Mouse (Mus musculus): ENCODE measurements around the gene Vip. TPM values are rescaled to one million over a fixed set of nuclear protein-coding genes. Genes with fewer than 3 reads are reported as not detected.
A peak's percentile ranks its signal among the peaks of the same experiment; 100 is the strongest.

Vip gene
- total RNA-seq (2021), result under 1 TPM; 0.16 to 0.46 TPM
- long read RNA-seq, experiment 1, partial matches to known transcripts, result 0 of 1 reads
- long read RNA-seq, experiment 1, other reads (novel, unspliced or antisense), result 1 of 1 reads
- long read RNA-seq, experiment 2, result 0 reads

DNA sequence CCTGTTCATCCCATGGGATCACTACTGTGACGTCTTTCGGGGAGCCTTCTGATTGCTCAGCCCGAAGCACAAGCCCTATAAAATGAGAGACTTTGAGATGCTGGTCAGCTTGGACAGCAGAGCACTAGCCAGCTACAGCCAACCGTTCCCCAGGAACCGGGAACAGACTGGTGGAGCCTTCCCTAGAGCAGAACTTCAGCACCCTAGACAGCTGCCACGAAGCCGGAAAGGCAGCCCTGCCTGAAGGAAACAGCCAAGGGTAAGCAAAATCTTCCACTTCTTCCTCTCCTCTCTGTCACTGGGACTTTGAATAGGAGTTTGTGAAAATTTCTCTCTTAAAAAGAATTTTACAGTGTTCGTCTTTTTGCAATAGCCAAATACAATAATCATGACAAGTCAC, at the start of gene Vip:
TSS of gene Vip (plus strand) at position 107 of the 400 bp plus-strand sequence.
- peak; percentile 43 to 61 for DNase-seq

DNA sequence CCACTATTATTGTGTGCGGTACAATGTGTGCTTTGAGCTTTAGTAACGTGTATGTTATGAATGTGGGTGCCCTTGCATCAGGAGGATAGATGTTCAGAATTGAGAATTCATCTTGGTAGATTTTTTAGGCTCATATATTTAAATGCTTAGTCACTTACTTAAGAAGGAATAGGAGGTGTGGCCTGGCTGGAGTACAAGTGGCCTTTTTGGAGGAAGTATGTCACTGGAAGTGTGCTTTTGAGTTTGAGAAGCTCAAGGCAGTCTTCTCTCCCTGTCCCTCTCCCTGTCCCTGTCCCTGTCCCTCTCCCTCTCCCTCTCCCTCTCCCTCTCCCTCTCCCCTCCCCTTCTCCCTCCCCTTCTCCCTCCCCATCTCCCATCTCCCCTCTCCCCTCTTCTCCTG, 48.0 kb upstream of the Vip start:
- no peak for DNase-seq

DNA sequence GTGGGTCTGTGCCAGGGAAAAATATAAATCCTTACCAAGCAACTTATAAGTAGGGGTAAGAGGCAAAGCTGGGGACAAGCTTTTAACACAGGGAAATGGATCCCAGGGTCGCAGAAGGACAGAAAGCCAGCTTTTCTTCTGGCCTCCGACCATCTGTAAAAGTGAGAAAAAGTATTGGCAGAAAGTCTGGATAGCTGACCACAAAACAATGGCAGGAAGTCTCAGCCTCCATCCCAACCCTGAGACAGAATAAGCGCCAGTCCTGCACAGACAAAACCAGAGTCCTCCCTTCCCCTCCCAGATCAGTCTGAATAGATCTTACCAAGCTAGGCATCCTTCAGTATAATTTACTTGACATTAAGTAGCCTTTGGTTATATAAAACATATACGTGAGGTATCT, 47.0 kb upstream of the Vip start:
- DNase-seq, result peak in 1 of 2 experiments; percentile 10

DNA sequence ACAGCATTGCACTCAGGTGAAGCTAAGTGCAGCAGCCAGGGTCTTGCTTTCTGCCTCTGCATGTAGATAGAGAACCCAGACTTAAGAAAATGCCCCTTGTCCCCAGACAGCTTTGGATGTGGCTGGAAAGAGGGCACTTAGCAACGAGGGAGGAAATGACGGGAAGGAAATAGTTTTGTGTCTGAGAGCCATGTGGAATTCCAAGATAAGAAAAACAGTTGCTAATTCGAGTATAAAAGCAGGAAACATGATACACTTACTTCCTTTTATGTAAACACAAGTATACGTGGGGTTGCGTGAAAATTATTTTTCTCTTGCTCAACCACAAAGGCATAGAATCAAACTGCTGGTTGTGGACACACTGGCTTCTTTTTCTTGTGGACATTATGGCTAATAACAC, 45.6 kb upstream of the Vip start, which contains the start of gene Myct1:
TSS of gene Myct1 (plus strand) at position 312 of the 400 bp plus-strand sequence.
- no peak for DNase-seq

DNA sequence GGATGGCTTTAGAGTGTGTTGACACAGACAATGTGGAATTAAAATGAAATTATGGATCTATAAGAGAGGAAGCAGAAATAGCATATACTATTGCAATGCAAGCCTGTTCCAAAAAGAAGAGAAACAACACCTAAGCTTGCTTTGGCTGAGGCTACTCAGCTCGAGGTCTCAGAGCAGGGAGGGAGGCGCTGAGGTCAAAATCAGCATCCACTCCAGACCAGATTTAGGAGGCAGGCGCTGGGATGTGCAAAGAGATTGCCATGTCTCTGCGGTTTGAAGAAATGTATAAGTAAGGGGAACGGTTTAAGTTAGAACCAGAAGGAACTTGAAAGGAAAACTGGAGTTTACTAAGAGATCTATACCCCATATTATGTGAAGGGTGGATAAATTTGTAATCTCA, 44.6 kb upstream of the Vip start:
- DNase-seq, result no peak

DNA sequence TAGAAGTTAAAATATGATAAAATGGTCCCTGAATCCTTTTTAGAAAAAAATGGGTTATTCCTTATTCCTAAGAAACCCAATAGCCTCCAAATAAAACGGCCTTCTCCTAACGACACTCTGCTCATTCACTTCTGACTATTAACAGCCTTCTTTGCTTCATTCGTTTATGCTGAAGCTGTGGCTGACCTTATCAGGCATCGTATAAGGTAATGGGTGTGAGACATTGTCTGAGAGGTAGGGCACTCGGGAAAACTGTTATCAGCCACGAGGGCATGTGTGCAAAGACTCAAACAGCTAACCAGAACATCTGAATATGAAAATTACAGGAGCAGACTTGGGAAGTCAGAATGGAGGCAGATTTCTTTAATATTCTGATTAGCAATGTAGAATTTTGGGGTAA, 42.5 kb upstream of the Vip start:
- DNase-seq, result no peak

DNA sequence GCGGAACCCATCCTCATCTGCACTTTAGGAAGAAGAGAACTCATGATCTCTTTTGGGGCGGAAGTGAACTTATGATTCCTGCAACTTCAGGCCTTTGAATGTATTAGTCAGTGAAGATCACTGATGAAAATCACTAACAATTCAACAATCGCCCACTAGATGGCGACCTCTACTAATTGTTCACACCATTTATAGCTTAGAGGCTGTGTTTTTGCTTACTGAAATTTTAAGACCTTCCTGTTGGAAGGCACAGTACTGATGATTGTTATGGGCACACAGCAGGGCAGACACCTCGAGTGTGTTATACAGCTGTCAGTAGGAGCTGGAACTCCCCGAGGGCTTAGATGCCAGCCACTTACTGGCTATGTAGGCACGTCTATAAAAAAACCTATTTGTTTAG, 38.9 kb upstream of the Vip start:
- DNase-seq, result peak; percentile 33 to 67

DNA sequence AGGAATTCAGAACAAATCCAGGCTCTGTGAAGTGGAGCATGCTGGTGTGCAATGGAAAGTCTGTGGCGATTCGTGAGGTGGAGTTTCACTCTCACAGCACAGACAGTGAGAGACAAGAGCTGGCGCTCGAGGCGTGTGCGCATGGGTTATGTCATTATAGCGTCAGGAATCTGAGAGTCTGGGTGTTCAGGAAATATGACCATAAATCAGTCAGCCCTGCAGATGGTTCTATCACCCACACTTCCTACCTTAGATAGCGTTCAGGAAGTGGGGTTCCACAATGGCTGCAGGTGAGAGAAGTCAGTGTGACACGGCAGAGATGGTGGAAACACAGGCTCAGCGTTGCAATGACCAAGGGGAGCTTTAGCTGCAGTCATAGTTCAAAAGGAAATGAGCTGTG, 35.5 kb upstream of the Vip start:
- peak in 1 of 2 experiments; percentile 4 for DNase-seq

DNA sequence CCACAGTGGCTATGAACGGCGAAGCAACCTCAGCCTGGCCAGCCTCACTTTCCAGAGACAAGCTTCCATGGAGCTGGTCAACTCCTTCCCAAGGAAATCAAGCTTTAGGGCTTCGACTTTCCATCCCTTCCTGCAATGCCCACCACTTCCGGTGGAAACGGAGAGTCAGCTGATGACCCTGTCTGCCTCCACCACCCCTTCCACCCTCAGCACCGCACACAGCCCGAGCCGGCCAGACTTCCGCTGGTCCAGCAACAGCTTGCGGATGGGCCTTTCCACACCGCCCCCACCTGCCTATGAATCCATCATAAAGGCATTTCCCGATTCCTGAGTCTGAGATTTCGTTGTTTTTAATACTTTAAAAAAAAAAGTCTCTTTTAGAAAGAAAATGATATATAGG, 34.6 kb upstream of the Vip start:
- DNase-seq, result peak; percentile 8 to 17

DNA sequence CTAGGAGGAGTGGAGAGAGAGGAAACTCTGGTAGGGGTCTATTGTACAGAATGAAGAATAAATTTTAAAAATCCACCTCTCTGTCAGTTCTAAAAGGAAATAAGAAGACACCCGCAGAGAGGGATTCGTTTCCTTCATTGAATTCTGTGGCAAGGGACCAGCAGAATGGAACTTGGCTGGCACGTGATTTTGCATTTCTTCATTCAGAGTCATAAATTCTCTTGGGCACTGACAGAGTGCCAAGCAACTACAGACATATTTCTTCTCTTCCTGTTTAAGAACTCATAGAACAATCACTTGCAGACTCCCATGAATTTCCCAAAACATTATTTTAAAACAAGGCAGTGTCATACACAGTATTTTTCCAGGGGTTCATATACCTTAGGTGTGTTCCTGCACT, 30.1 kb upstream of the Vip start:
- no peak for DNase-seq

DNA sequence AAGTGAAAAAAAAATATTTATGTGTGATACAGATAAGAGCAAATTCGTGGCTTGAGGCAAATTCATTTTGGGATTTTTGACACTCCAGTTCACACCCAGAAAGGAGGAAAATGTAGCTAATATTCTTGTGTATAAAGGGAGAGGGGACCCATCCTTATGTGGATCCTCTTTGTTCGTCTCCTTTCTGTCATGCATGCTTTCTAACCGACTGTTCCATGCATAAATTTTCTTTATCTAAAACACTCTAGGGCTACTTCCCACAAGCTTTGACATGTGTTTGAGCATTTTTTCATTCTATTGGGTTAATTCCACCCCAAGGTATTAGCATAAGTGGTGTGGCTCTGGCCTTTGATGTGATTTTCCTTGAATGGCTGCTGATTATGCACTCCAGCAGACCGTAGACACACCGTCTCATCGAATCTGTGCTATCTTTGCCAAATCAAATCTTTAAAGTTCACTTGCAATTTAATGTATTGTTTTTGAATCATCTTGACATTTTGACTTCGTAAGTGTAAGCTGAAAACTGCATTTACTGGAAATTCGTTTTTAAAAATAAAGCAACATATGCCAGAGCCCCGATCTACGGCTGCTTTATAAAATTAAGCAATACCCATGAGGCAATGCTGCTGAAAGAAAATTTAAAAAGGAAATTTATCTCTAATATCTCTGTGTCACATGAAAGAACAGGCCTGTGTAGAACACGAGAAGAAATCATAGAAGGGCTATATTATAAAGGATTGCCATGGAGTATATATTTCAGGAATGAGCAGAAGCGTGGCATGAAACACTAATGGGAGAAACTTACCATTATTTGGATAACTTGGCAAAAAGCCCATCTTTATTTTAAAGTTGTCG, 23.6 kb upstream of the Vip start:
- DNase-seq, result no peak

DNA sequence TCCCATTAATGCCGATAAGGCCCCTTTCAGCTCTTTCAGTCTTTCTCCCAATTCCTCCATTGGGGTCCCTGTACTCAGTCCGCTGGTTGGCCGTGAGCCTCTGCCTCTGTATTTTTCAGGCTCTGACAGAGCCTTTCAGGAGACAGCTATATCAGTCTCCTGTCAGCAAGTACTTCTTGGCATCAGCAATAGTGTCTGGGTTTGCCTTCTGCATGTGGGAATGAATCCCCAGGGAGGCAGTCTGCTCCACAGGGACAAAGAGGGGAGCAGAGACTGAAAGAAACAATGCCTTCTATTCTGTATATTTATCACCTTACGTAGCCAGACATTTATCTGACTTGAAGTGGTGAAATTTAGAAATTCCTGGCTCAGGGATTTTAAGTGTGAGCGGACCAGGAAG, 12.8 kb upstream of the Vip start:
- DNase-seq, result no peak

DNA sequence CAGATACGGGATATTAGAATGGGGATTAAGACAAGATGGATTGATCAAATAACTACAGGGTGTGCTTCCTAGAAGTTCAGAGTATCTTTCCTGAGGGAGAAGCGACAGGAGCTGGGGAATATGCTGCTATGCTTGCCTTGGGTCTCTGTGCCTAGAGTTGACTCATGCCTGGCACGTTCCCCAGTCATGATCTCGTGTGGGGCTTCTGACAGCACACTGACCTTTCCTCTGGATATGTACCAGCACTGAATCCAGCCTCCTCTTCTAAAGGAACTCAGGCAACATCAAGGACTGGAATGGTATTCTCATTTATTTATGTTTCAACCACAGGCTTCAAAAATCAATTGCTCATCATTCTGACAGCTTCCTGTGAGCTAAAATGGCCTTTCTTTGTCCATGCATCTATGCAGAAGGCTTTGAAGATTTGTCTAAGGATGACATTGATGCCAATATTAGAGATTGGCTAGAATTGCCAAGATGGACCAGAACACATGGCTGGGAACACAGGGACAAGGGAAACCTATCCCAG, 5.3 kb upstream of the Vip start:
- DNase-seq, result peak; percentile 65 to 71

DNA sequence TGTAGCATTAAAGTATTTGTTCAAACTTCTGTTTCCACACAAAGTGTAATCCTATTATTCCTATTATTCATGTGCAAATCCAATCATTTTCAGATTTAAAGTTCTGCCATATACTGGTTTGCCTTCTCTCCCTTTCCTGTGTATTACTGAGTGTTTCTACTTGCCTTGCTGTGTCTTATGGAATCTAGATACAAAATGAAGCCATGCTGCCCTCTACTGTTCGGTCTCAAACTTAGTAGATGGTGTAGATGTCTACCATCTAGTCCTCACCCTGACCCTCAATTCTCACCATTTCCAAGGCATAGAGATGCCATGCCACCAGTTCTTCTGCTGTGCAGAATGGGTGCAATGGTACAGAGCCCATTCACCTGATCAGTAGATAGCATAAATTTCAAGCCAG, 4.7 kb upstream of the Vip start:
- peak; percentile 9 to 52 for DNase-seq

DNA sequence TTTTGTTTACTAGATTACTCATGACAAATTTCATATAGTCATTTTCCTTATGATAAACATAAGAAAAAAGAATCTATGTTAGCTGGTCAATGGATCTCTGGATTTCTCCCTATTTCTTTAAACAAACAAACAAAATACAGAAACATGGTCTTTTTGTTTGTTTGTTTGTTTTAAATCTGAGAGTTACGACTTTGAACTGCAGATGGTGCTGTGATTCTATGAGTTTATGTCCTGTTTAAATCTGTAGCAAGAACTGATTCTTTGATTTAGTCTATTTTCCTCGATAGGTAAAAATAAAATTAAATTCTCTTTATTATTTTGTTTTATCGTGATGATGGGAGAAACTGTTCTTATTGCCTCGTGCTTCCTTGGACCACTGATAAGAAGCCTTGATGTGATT, 1.7 kb upstream of the Vip start:
- DNase-seq, result no peak

DNA sequence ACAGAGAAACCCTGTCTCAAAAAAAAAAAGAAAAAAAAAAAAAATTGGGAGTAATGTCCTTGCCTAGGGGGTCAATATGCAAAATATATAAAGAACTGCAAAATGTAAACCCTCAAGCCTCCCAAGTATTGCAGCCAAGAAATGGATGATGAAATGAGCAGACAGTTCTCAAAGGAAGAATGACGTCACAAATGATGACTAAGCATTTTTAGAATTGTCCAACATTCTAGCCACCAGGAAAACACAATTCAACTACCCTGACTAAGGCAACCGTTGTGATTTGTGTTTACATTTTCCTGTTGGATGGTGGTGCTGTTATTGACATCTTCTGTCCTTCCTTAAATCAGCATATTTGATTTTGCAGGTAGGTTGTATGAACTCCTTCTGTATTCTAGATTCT, 42.3 kb downstream of the Vip start:
- DNase-seq, result no peak

DNA sequence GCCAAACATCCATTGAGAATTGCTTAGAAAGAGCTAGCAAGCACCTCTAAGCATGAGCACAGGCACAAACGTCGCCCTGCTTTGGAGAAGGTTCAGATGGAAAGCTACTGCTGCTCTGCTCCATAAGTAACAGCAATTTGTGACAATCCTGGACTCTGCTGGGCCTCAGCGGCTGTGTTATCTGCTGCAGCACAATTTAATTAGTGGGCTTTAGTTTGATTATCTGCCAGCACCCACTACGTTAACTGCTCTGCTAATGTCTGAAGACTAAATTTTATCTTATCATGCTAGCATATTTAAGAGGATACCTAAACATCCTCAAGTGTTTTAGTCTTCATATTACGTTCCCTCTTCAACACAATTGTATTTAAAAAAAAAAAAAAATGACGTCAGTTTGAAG, 46.6 kb downstream of the Vip start:
- no peak for DNase-seq

DNA sequence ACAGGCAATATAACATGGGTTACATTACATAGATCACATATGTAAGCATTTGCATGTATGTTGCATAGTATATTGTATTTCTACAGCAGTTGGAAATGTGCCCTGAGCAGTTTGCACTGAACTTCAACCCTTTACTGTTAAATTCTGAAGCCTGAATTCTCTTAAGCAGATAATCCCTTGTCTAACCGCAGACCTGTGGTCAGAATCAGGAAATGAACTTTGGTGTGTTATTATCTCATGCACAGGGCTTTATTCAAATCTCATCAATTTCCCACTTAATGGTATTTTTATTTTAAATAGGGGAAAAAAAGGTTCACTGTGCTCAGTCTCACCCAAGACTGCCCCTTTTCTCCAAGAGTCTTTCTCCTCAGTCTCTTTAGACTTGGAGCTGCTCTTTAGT, 55.3 kb downstream of the Vip start:
- DNase-seq, result no peak

Other genes starting within 250 kb of the Vip start
- 10 to 100 TPM; 17.0 to 20.5 TPM for gene Syne1, start 87.7 kb upstream of the Vip start, total RNA-seq (2021)
- 1 to 10 TPM; 3.0 to 5.4 TPM for gene Myct1, start 45.4 kb upstream of the Vip start, total RNA-seq (2021)
- 1 to 10 TPM; 3.2 to 4.1 TPM for gene Fbxo5, start 166.4 kb downstream of the Vip start, total RNA-seq (2021)
- gene Mtrf1l, start 184.7 kb downstream of the Vip start, total RNA-seq (2021), result 10 to 100 TPM; 11.6 to 14.4 TPM